9 mouse cellular contexts compared by ENCODE assay signal in genomic region chr11:49168839-49169611, GRCm38 (mm10). TPM values are rescaled to one million over a fixed set of nuclear protein-coding genes. Genes with fewer than 3 reads are reported as not detected.
DNase-seq lines count a peak whose midpoint lies in the region; ATAC-seq and TF ChIP-seq lines count a peak whose summit lies in the region.
"Had no signal": no experiment of that assay in that cellular context is flagged by ENCODE, and none has a peak within 500 bp of the region (broad histone marks: within the 10 kb centered on the region; RNA-seq: fewer than 3 reads in every experiment).

No protein-coding gene starts in this region.

- H3K27ac ChIP-seq in cortical plate, adult 2 months (ENCODE audit: insufficient read depth, low read length) = no peak overlapping the region
- peak overlapping the region; percentile 9; the same call in 1 of the 2 replicates for H3K27ac ChIP-seq in hindbrain, embryonic 10.5 days
- H3K27ac ChIP-seq in limb, embryonic 14.5 days (replicated peaks; ENCODE audit: low read depth, low read length) = no peak overlapping the region
- H3K27ac ChIP-seq in neural tube, embryonic 14.5 days (ENCODE audit: low read depth, low read length) = no peak overlapping the region

- peak; percentile 14 for DNase-seq in kidney, adult 18-20 months
- DNase-seq in kidney, adult 9 months = no peak
- peak; percentile 51 for DNase-seq in hindbrain, embryonic 10.5 days (ENCODE audit: low spot score)
- DNase-seq in limb, embryonic 14.5 days (ENCODE audit: low spot score) = no peak
- no peak for DNase-seq in lung, postnatal 14 days
- DNase-seq in urinary bladder, adult 18-20 months (ENCODE audit: low spot score in 2 of 2) = no peak

- no peaks in the 10 kb centered on the region for H3K36me3 ChIP-seq in hindbrain, embryonic 10.5 days
- no peaks in the 10 kb centered on the region for H3K36me3 ChIP-seq in limb, embryonic 14.5 days (ENCODE audit: control insufficient read depth, insufficient read depth, low read length)
- H3K36me3 ChIP-seq in neural tube, embryonic 14.5 days (ENCODE audit: control insufficient read depth, insufficient read depth, low read length) = no peaks in the 10 kb centered on the region

- WGBS in hindbrain, embryonic 10.5 days = 7% methylated on average over 50 of the region's 50 CpGs
- 7% methylated on average over 50 of the region's 50 CpGs for WGBS in limb, embryonic 14.5 days
- 5% methylated on average over 50 of the region's 50 CpGs for WGBS in neural tube, embryonic 14.5 days

- H3K27me3 ChIP-seq in hindbrain, embryonic 10.5 days (ENCODE audit: insufficient read depth, poor library complexity, severe bottlenecking) = peaks cover 36% of the 10 kb centered on the region
- H3K27me3 ChIP-seq in limb, embryonic 14.5 days (ENCODE audit: control insufficient read depth, insufficient read depth, low read length) = peaks cover 25% of the 10 kb centered on the region; the same call in 1 of the 2 replicates
- H3K27me3 ChIP-seq in neural tube, embryonic 14.5 days (ENCODE audit: control insufficient read depth, insufficient read depth, low read length) = peaks cover 3% of the 10 kb centered on the region; the same call in 1 of the 2 replicates

- ATAC-seq in limb, embryonic 14.5 days (ENCODE audit: low FRiP score, low read depth) = no peak
- peak; percentile 82 for ATAC-seq in neural tube, embryonic 14.5 days (ENCODE audit: low read depth)

- H3K4me3 ChIP-seq in cortical plate, adult 2 months (ENCODE audit: insufficient read depth, low read length) = 0 out of 2 replicates have a peak overlapping the region, but pooled peaks have one; percentile 5
- H3K4me3 ChIP-seq in hindbrain, embryonic 10.5 days = peak overlapping the region; percentile 52
- H3K4me3 ChIP-seq in limb, embryonic 14.5 days (replicated peaks; ENCODE audit: low read length) = peak overlapping the region; percentile 28
- peak overlapping the region; percentile 28 for H3K4me3 ChIP-seq in neural tube, embryonic 14.5 days (ENCODE audit: low read depth, low read length)

- TF ChIP-seq CTCF in cortical plate, adult 2 months (IDR thresholded peaks at IDR 0.05; ENCODE audit: extremely low read depth, insufficient read depth, low read length) = no peak

- TF ChIP-seq POLR2A in cortical plate, adult 2 months (IDR thresholded peaks at IDR 0.05; ENCODE audit: extremely low read depth, insufficient read depth, low read length) = no peak
- TF ChIP-seq POLR2A in limb, embryonic 14.5 days (IDR thresholded peaks at IDR 0.05; ENCODE audit: borderline replicate concordance, extremely low read depth, insufficient read depth, insufficient read length) = no peak

- peaks cover 8% of the 10 kb centered on the region for H3K9me3 ChIP-seq in hindbrain, embryonic 10.5 days
- 0 out of 2 replicates have a peak, but pooled peaks cover 6% of the 10 kb centered on the region for H3K9me3 ChIP-seq in limb, embryonic 14.5 days (ENCODE audit: control insufficient read depth, low read length)
- peaks cover 5% of the 10 kb centered on the region; the same call in 1 of the 2 replicates for H3K9me3 ChIP-seq in neural tube, embryonic 14.5 days (ENCODE audit: control insufficient read depth, low read length)

- no peaks in the 10 kb centered on the region for H3K4me1 ChIP-seq in cortical plate, adult 2 months (ENCODE audit: control insufficient read depth, insufficient read depth, low read length)
- peaks cover 8% of the 10 kb centered on the region for H3K4me1 ChIP-seq in hindbrain, embryonic 10.5 days (replicated peaks)
- H3K4me1 ChIP-seq in limb, embryonic 14.5 days (ENCODE audit: control insufficient read depth, insufficient read depth, low read length) = no peaks in the 10 kb centered on the region
- H3K4me1 ChIP-seq in neural tube, embryonic 14.5 days (ENCODE audit: control insufficient read depth, insufficient read depth, low read length) = no peaks in the 10 kb centered on the region

- H3K9ac ChIP-seq in limb, embryonic 14.5 days (ENCODE audit: low read depth, low read length, severe bottlenecking) = peak overlapping the region; percentile 45
- H3K9ac ChIP-seq in neural tube, embryonic 14.5 days (replicated peaks; ENCODE audit: low read depth, low read length) = 0 out of 2 replicates have a peak overlapping the region, but pooled peaks have one; percentile 2

- H3K4me2 ChIP-seq in limb, embryonic 14.5 days (replicated peaks; ENCODE audit: low read depth, low read length, severe bottlenecking) = peak overlapping the region; percentile 52
- peak overlapping the region; percentile 56 for H3K4me2 ChIP-seq in neural tube, embryonic 14.5 days (ENCODE audit: low read depth, low read length)

RNA-seq across cellular contexts. Expression of gene Olfr1394, which starts 14.8 kb away (rescaled TPM):
- polyA plus RNA-seq in cortical plate, adult 2 months (2012; rRNA removed) = not detected in 2 replicates
- not detected in 2 replicates for polyA plus RNA-seq in hindbrain, embryonic 10.5 days (2016; fragmentation: Nextera tagmentation; extraction: Ambion mirVana)
- polyA plus RNA-seq in limb, embryonic 14.5 days (2012; rRNA removed) = not detected in 2 replicates
- not detected in 2 replicates for polyA plus RNA-seq in limb, embryonic 14.5 days (2014; fragmentation: Nextera tagmentation; extraction: Ambion mirVana)
- polyA plus RNA-seq in neural tube, embryonic 14.5 days (2014; fragmentation: Nextera tagmentation; extraction: Ambion mirVana) = not detected in 2 replicates
- polyA plus RNA-seq: large intestine, adult 2 months had no signal

RNA-seq across cellular contexts. Expression of gene Btnl9, which starts 17.9 kb away (rescaled TPM):
- 0.04 TPM in 1 of 2 replicates, not detected in the other for polyA plus RNA-seq in cortical plate, adult 2 months (2012; rRNA removed)
- polyA plus RNA-seq in hindbrain, embryonic 10.5 days (2016; fragmentation: Nextera tagmentation; extraction: Ambion mirVana) = 0.22 TPM in 1 of 2 replicates, not detected in the other
- polyA plus RNA-seq in limb, embryonic 14.5 days (2012; rRNA removed) = 2.0 and 2.2 TPM in 2 replicates
- 0.58 and 1.7 TPM in 2 replicates for polyA plus RNA-seq in limb, embryonic 14.5 days (2014; fragmentation: Nextera tagmentation; extraction: Ambion mirVana)
- polyA plus RNA-seq in neural tube, embryonic 14.5 days (2014; fragmentation: Nextera tagmentation; extraction: Ambion mirVana) = 0.17 and 0.23 TPM in 2 replicates

RNA-seq across cellular contexts. Expression of gene Olfr1395, which starts 27.0 kb away (rescaled TPM):
- polyA plus RNA-seq in cortical plate, adult 2 months (2012; rRNA removed) = 0.04 TPM in 1 of 2 replicates, not detected in the other
- polyA plus RNA-seq in hindbrain, embryonic 10.5 days (2016; fragmentation: Nextera tagmentation; extraction: Ambion mirVana) = not detected in 2 replicates
- polyA plus RNA-seq in limb, embryonic 14.5 days (2012; rRNA removed) = not detected in 2 replicates
- polyA plus RNA-seq in limb, embryonic 14.5 days (2014; fragmentation: Nextera tagmentation; extraction: Ambion mirVana) = not detected in 2 replicates
- not detected in 2 replicates for polyA plus RNA-seq in neural tube, embryonic 14.5 days (2014; fragmentation: Nextera tagmentation; extraction: Ambion mirVana)
- polyA plus RNA-seq: large intestine, adult 2 months had no signal

RNA-seq across cellular contexts. Expression of gene Zfp62, which starts 34.1 kb away (rescaled TPM):
- polyA plus RNA-seq in cortical plate, adult 2 months (2012; rRNA removed) = 22.1 and 25.0 TPM in 2 replicates
- polyA plus RNA-seq in hindbrain, embryonic 10.5 days (2016; fragmentation: Nextera tagmentation; extraction: Ambion mirVana) = 28.7 and 43.2 TPM in 2 replicates
- polyA plus RNA-seq in limb, embryonic 14.5 days (2012; rRNA removed) = 14.9 and 22.1 TPM in 2 replicates
- polyA plus RNA-seq in limb, embryonic 14.5 days (2014; fragmentation: Nextera tagmentation; extraction: Ambion mirVana) = 38.0 and 43.1 TPM in 2 replicates
- 49.6 and 54.4 TPM in 2 replicates for polyA plus RNA-seq in neural tube, embryonic 14.5 days (2014; fragmentation: Nextera tagmentation; extraction: Ambion mirVana)

RNA-seq across cellular contexts. Expression of gene Olfr1396, which starts 54.4 kb away (rescaled TPM):
- not detected in 2 replicates for polyA plus RNA-seq in cortical plate, adult 2 months (2012; rRNA removed)
- not detected in 2 replicates for polyA plus RNA-seq in hindbrain, embryonic 10.5 days (2016; fragmentation: Nextera tagmentation; extraction: Ambion mirVana)
- 0.10 and 0.14 TPM in 2 replicates for polyA plus RNA-seq in limb, embryonic 14.5 days (2012; rRNA removed)
- 0.11 TPM in 1 of 2 replicates, not detected in the other for polyA plus RNA-seq in limb, embryonic 14.5 days (2014; fragmentation: Nextera tagmentation; extraction: Ambion mirVana)
- not detected in 2 replicates for polyA plus RNA-seq in neural tube, embryonic 14.5 days (2014; fragmentation: Nextera tagmentation; extraction: Ambion mirVana)
- polyA plus RNA-seq: large intestine, adult 2 months had no signal

Comparison
In these comparisons a context has a peak if more than half of its experiments do, and no peak if none do; other contexts are left out.
1. DNase-seq: peak in kidney, adult 18-20 months (single experiment) and hindbrain, embryonic 10.5 days (single experiment); none in kidney, adult 9 months (single experiment), limb, embryonic 14.5 days (single experiment), lung, postnatal 14 days (single experiment) and urinary bladder, adult 18-20 months (0 of 2).
2. Peak in every context shown above with its lines, with median percentiles within 50 percentile points of each other: H3K4me3 ChIP-seq.